Mouse (Mus musculus) heart, adult 9 months (tissue): ENCODE results near the gene Npdc1.

Experiments
- DNase-seq, 2 experiments: peaks; one replicate each; pipeline ENCODE4 v3.0.0; 2022; ENCODE audit warnings: low spot score in 2 of 2

The Npdc1 gene

GRCm38 (mm10) chr2:25399051-25399450 is at the start of gene Npdc1:
Gene Npdc1 (plus strand): TSS chr2:25399351.
- DNase-seq, result no peak

GRCm38 (mm10) chr2:25349499-25349898 is 49.7 kb upstream of the Npdc1 start:
- no peak for DNase-seq

GRCm38 (mm10) chr2:25350701-25351100 is 48.5 kb upstream of the Npdc1 start:
- no peak for DNase-seq

- DNase-seq, result no peak
These were observed 44.9 kb upstream of the Npdc1 start for GRCm38 (mm10) chr2:25354211-25354610.

- no peak for DNase-seq
These were observed 43.6 kb upstream of the Npdc1 start for GRCm38 (mm10) chr2:25355419-25356066.

- peak; percentile 77 to 82 for DNase-seq
These were observed 42.7 kb upstream of the Npdc1 start, which contains the start of gene Dpp7 for GRCm38 (mm10) chr2:25356208-25357079. Gene Dpp7 (minus strand): TSS chr2:25356359.

- no peak for DNase-seq
These were observed 39.3 kb upstream of the Npdc1 start for GRCm38 (mm10) chr2:25359848-25360247.

GRCm38 (mm10) chr2:25363478-25364178 is 35.5 kb upstream of the Npdc1 start:
- DNase-seq, result no peak

- no peak for DNase-seq
These were observed 34.8 kb upstream of the Npdc1 start for GRCm38 (mm10) chr2:25364313-25364712.

GRCm38 (mm10) chr2:25364761-25365090 is 34.4 kb upstream of the Npdc1 start:
- no peak for DNase-seq

- peak; percentile 83 for DNase-seq
These were observed 33.9 kb upstream of the Npdc1 start, which contains the start of gene Uap1l1 for GRCm38 (mm10) chr2:25365091-25365761. Gene Uap1l1 (minus strand): TSS chr2:25365682.

- DNase-seq, result no peak
These were observed 29.2 kb upstream of the Npdc1 start for GRCm38 (mm10) chr2:25369996-25370395.

- peak; percentile 87 to 91 for DNase-seq
These were observed 27.1 kb upstream of the Npdc1 start, which contains the start of gene Sapcd2 for GRCm38 (mm10) chr2:25371764-25372643. Gene Sapcd2 (plus strand): TSS chr2:25372321.

GRCm38 (mm10) chr2:25372644-25373391 is 26.3 kb upstream of the Npdc1 start:
- no peak for DNase-seq

- DNase-seq, result no peak
These were observed 25.7 kb upstream of the Npdc1 start for GRCm38 (mm10) chr2:25373431-25373830.

- DNase-seq, result peak in 1 of 2 experiments; percentile 63
These were observed 22.6 kb upstream of the Npdc1 start for GRCm38 (mm10) chr2:25376589-25376988.

- DNase-seq, result no peak
These were observed 14.7 kb upstream of the Npdc1 start for GRCm38 (mm10) chr2:25384492-25384891.

- DNase-seq, result peak in 1 of 2 experiments; percentile 27
These were observed 7.9 kb upstream of the Npdc1 start for GRCm38 (mm10) chr2:25391266-25391665.

- peak; percentile 68 to 72 for DNase-seq
These were observed 4.6 kb upstream of the Npdc1 start for GRCm38 (mm10) chr2:25394281-25395221.
